Mouse (Mus musculus) heart, embryonic 13.5 days (tissue): ENCODE measurements at regions not wholly inside any gene's neighbourhood (a gene's known extent, or its start where the extent isn't known, plus 50 kb on each side); places are given as distances from the start of the nearest gene placed in this dataset. TPM values are rescaled to one million over a fixed set of nuclear protein-coding genes. Genes with fewer than 3 reads are reported as not detected.

ENCODE experiments used
- ATAC-seq: fragments of 200-750 bp; cut with Nextera tagmentation; 2 replicates; pipeline ENCODE4 v1.8.0; 2017; ENCODE audit warnings: moderate TSS enrichment; ENCODE audit not compliant: insufficient number of reproducible peaks, low FRiP score, low TSS enrichment; ENCODE audit errors: extremely low read depth
- H3K27ac ChIP-seq: fragments of 300-500 bp; sonication (generic); replicated peaks from 2 replicates; pipeline ENCODE4 v1.5.1; 2015; ENCODE audit warnings: moderate library complexity, mild to moderate bottlenecking, inconsistent platforms
- H3K27me3 ChIP-seq: fragments of 300-500 bp; sonication (generic); replicated peaks from 2 replicates; pipeline ENCODE4 v1.6.1; 2015; ENCODE audit warnings: mild to moderate bottlenecking, inconsistent platforms
- H3K36me3 ChIP-seq: fragments of 300-500 bp; sonication (generic); 2 replicates; pipeline ENCODE4 v1.6.1; 2015; ENCODE audit warnings: mild to moderate bottlenecking, inconsistent platforms
- H3K4me1 ChIP-seq: fragments of 300-500 bp; sonication (generic); 2 replicates; pipeline ENCODE4 v1.6.1; 2015; ENCODE audit warnings: inconsistent platforms
- H3K4me2 ChIP-seq: fragments of 300-500 bp; sonication (generic); 2 replicates; pipeline ENCODE4 v1.6.1; 2015; ENCODE audit warnings: inconsistent platforms, mild to moderate bottlenecking, moderate library complexity
- H3K4me3 ChIP-seq: fragments of 300-500 bp; sonication (generic); 2 replicates; pipeline ENCODE4 v1.5.1; 2015; ENCODE audit warnings: moderate library complexity, mild to moderate bottlenecking, inconsistent platforms
- H3K9ac ChIP-seq: fragments of 300-500 bp; sonication (generic); 2 replicates; pipeline ENCODE4 v1.6.1; 2015; ENCODE audit warnings: inconsistent platforms, mild to moderate bottlenecking, moderate library complexity
- H3K9me3 ChIP-seq: fragments of 300-500 bp; sonication (generic); 2 replicates; pipeline ENCODE4 v1.6.1; 2016; ENCODE audit warnings: inconsistent platforms
- WGBS: fragments of 180-500 bp; shearing (Covaris S2); methylation state at CpG from one replicate; pipeline ENCODE4 v1.1.7; 2015; ENCODE audit warnings: mixed read lengths; 5-methylcytosine and 5-hydroxymethylcytosine counted together
- microRNA-seq: library from miRNA; unstranded; fragments of <30 nt; microRNA quantifications from one replicate; pipeline ENCODE4, GENCODE M21; 2016

DNA sequence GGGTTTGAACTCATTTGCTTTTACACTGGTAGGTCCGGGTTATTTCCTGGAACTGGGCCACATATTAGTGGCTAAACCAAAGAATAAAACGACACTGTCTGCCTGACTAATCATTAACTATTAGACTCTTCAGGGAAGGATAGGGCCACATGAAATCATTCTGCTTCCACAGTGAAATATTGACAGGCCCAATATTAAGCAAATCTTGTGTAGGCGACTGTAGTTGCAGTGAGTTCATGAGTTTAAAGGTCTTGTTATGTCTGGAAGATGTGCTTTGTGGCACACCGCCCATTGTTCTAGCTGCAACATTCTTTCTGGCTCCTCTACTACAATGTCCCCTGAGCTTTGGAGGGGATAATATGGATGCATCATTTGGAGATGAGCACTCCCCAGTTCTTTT is 65.7 kb upstream of the Pbx1 start:
- H3K9ac ChIP-seq, result no peak overlapping the region
- H3K36me3 ChIP-seq, result no peaks in the 10 kb centered on the region
- H3K4me2 ChIP-seq, result no peak overlapping the region
- no peaks in the 10 kb centered on the region for H3K27me3 ChIP-seq
- WGBS, result 79% methylated on average over 4 of the region's 4 CpGs
- H3K9me3 ChIP-seq, result no peaks in the 10 kb centered on the region
- no peak overlapping the region for H3K4me3 ChIP-seq
- no peak overlapping the region for H3K27ac ChIP-seq
- no peak for ATAC-seq
- peaks cover 15% of the 10 kb centered on the region for H3K4me1 ChIP-seq

DNA sequence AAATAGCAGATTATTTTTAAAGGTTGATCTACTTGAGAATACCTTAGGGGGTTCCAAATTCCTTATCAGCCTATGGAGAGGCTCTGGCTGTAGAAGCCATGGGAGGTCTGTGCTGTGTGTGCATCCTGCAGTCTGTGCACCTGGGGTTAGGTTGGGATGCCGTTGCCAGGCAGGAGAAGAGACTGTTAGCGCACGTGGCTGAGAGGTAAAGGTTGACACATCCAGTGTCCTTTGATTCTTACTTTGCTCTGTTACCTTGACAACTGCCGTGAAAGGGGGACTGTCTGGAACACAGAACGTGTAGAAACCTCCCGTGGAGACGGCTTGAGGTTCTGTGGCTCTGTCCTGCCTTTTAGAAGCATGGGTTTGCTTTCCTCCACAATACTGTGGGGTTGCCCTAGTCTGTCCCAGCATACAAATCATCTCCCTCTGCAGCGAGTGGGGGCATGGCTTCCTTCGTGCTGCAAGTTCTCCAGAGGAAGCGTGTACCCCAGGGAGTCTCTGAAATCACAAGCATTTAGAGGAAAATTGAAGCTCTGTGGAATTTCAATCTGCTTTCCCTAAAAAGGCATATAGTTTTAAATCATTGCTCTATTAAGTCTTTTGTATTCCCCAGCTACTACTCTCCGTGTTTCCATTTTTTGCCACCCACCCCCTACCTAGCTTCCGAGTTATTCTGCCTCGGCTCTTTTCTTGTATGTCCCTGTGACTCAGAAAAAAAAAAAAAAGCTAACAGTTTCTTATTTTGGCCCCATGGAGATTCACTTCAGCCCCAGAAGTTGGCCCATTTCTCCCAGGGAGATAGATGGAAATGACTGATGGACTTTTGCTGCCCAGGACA is 63.8 kb upstream of the Pbx1 start:
- Histone ChIP-seq H3K27me3 (no peaks in the 10 kb centered on the region), H3K4me1 (no peaks in the 10 kb centered on the region; the same call in 1 of the 2 replicates), H3K4me2 (no peak overlapping the region), H3K27ac (no peak overlapping the region), H3K9me3 (no peaks in the 10 kb centered on the region), H3K4me3 (no peak overlapping the region), H3K9ac (no peak overlapping the region), H3K36me3 (no peaks in the 10 kb centered on the region)
- WGBS, result 62% methylated on average over 13 of the region's 13 CpGs
- no peak for ATAC-seq

DNA sequence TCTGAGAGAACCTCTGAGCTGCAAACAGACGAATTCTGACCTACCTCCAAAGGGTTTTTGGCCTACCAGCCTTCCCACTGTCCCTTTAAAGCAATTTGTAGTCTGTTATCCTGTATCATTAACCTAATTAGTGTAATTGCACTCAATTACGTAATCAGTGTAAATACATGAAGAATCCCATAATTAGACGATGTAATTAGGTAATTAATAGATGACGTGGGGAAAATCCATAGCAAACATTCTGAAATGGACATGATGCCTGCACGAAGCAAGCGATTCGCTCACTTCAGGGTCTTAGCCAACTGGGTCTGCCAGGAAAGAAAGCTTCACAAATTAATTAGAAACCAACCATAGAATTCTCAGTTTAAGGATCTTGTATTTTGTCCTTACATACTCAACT is 55.4 kb upstream of the Pbx1 start:
- no peaks in the 10 kb centered on the region for H3K36me3 ChIP-seq
- 79% methylated on average over 7 of the region's 7 CpGs for WGBS

DNA sequence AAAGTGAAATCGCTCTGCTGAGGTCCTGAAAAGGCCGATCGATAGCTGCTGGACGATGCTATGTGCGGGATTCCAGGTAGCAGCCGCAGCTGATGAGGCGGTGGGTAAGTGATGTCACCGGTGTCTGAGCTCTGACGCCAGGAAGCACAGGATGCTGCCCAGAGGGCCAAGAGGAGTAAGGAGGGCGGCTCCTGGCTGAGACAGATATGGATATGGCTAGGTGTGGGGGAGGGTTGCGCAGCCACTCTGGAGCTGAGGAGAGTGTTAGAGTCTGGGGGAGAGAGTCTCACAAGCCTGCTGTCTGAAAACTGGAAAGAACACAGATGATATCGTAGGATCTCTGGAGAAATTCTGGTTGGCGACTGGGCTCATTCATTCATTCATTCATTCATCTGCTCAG is 51.6 kb upstream of the Pbx1 start:
- Histone ChIP-seq H3K27me3 (no peaks in the 10 kb centered on the region), H3K36me3 (no peaks in the 10 kb centered on the region), H3K4me1 (peaks cover 6% of the 10 kb centered on the region), H3K27ac (no peak overlapping the region), H3K9me3 (no peaks in the 10 kb centered on the region), H3K4me2 (peak overlapping the region; percentile 34), H3K4me3 (no peak overlapping the region), H3K9ac (0 out of 2 replicates have a peak overlapping the region, but pooled peaks have one; percentile 37)
- ATAC-seq, result no peak
- 50% methylated on average over 13 of the region's 13 CpGs for WGBS

More for the DNA sequence above, 55.4 kb upstream of the Pbx1 start:
- H3K4me2 ChIP-seq, result no peak overlapping the region
- no peak overlapping the region for H3K9ac ChIP-seq
- H3K27me3 ChIP-seq, result no peaks in the 10 kb centered on the region
- ATAC-seq, result no peak
- no peak overlapping the region for H3K27ac ChIP-seq
- peaks cover 6% of the 10 kb centered on the region for H3K4me1 ChIP-seq
- H3K9me3 ChIP-seq, result no peaks in the 10 kb centered on the region
- H3K4me3 ChIP-seq, result no peak overlapping the region

Small RNAs in the stretch of these regions (microRNA-seq; reads per million reads assigned to microRNA genes)
- gene Mir6348 (not detected), gene Mir6354 (not detected)
